Mouse (Mus musculus) lung, embryonic 16.5 days (tissue): Measurements from ENCODE around the gene Nfix. TPM values are rescaled to one million over a fixed set of nuclear protein-coding genes. Genes with fewer than 3 reads are reported as not detected.
A peak's percentile ranks its signal among the peaks of the same experiment; 100 is the strongest.

Source experiments
- ATAC-seq: fragments of 200-750 bp; cut with Nextera tagmentation; 2 replicates; pipeline ENCODE4 v1.8.0; 2017; ENCODE audit warnings: low read depth, mild to moderate bottlenecking, moderate library complexity
- H3K27ac ChIP-seq: fragments of 300-500 bp; sonication (generic); 2 replicates; pipeline ENCODE4 v1.5.1; 2014; ENCODE audit warnings: mild to moderate bottlenecking, control low read depth, low read length
- H3K27me3 ChIP-seq: fragments of 300-500 bp; sonication (generic); 2 replicates; pipeline ENCODE4 v1.6.1; 2014; ENCODE audit warnings: low read depth, low read length, mixed read lengths; ENCODE audit not compliant: control insufficient read depth, insufficient read depth
- H3K36me3 ChIP-seq: fragments of 300-500 bp; sonication (generic); 2 replicates; pipeline ENCODE4 v1.6.1; 2014; ENCODE audit warnings: low read length; ENCODE audit not compliant: control insufficient read depth, insufficient read depth
- H3K4me1 ChIP-seq: fragments of 300-500 bp; sonication (generic); replicated peaks from 2 replicates; pipeline ENCODE4 v1.6.1; 2014; ENCODE audit warnings: low read length, mixed read lengths; ENCODE audit not compliant: control insufficient read depth, insufficient read depth
- H3K4me2 ChIP-seq: fragments of 300-500 bp; sonication (generic); 2 replicates; pipeline ENCODE4 v1.6.1; 2014; ENCODE audit warnings: low read depth, low read length, control low read depth
- H3K4me3 ChIP-seq: fragments of 300-500 bp; sonication (generic); 2 replicates; pipeline ENCODE4 v1.5.1; 2014; ENCODE audit warnings: mild to moderate bottlenecking, low read length, control low read depth
- H3K9ac ChIP-seq: fragments of 300-500 bp; sonication (generic); 2 replicates; pipeline ENCODE4 v1.6.1; 2014; ENCODE audit warnings: low read length, control low read depth
- H3K9me3 ChIP-seq: fragments of 300-500 bp; sonication (generic); 2 replicates; pipeline ENCODE4 v1.6.1; 2016; ENCODE audit warnings: low read length; ENCODE audit not compliant: control insufficient read depth
- WGBS: fragments of 180-500 bp; shearing (Covaris S2); extraction: QIAGEN DNeasy Blood & Tissue Kit; methylation state at CpG from one replicate; pipeline ENCODE4 v1.1.7; 2014; 5-methylcytosine and 5-hydroxymethylcytosine counted together
- polyA plus RNA-seq: library from polyadenylated mRNA; unstranded; fragments of >200 nt; fragmentation: Nextera tagmentation; extraction: Ambion mirVana; gene quantifications from 2 replicates; pipeline ENCODE4 v1.2.1, GENCODE M21; 2015

The Nfix gene
- polyA plus RNA-seq, 1 experiment from 2014 or later: 43.9 TPM

GRCm38 (mm10) chr8:84705960-84706359 lies 94.2 kb downstream of the Nfix start:
- Histone ChIP-seq H3K9me3 (no peaks in the 10 kb centered on the region), H3K27me3 (peaks cover 7% of the 10 kb centered on the region), H3K4me3 (peak overlapping the region; percentile 38), H3K36me3 (no peaks in the 10 kb centered on the region), H3K4me1 (peaks cover 50% of the 10 kb centered on the region), H3K4me2 (peak overlapping the region; percentile 60), H3K9ac (peak overlapping the region; percentile 63; the same call in 1 of the 2 replicates), H3K27ac (no peak overlapping the region; the same call in 1 of the 2 replicates)
- WGBS: 29% methylated on average over 12 of the region's 12 CpGs
- ATAC-seq: no peak

GRCm38 (mm10) chr8:84704867-84705831 lies 95.0 kb downstream of the Nfix start:
- Histone ChIP-seq H3K27me3 (peaks cover 7% of the 10 kb centered on the region), H3K27ac (peak overlapping the region; percentile 51)

GRCm38 (mm10) chr8:84704356-84704755 lies 95.8 kb downstream of the Nfix start:
- peak overlapping the region; percentile 62 for H3K27ac ChIP-seq
- no peaks in the 10 kb centered on the region for H3K36me3 ChIP-seq
- peaks cover 7% of the 10 kb centered on the region for H3K27me3 ChIP-seq
- peak overlapping the region; percentile 42; the same call in 1 of the 2 replicates for H3K9ac ChIP-seq
- no peaks in the 10 kb centered on the region for H3K9me3 ChIP-seq
- ATAC-seq: no peak
- peaks cover 47% of the 10 kb centered on the region for H3K4me1 ChIP-seq
- peak overlapping the region; percentile 38 for H3K4me3 ChIP-seq
- H3K4me2 ChIP-seq: peak overlapping the region; percentile 60
- 12% methylated on average over 16 of the region's 16 CpGs for WGBS

More at GRCm38 (mm10) chr8:84704867-84705831, 95.0 kb downstream of the Nfix start:
- Histone ChIP-seq H3K9ac (peak overlapping the region; percentile 63), H3K4me2 (peak overlapping the region; percentile 60), H3K9me3 (no peaks in the 10 kb centered on the region), H3K36me3 (no peaks in the 10 kb centered on the region), H3K4me1 (peaks cover 50% of the 10 kb centered on the region), H3K4me3 (peak overlapping the region; percentile 38)
- 12% methylated on average over 58 of the region's 61 CpGs for WGBS
- ATAC-seq: no peak

- whole genome bisulfite sequencing: 24% methylated on average over 36 of the region's 38 CpGs
- Histone ChIP-seq H3K4me2 (peak overlapping the region; percentile 60), H3K9me3 (no peaks in the 10 kb centered on the region), H3K27ac (peak overlapping the region; percentile 62), H3K27me3 (peaks cover 7% of the 10 kb centered on the region), H3K4me1 (peaks cover 45% of the 10 kb centered on the region), H3K4me3 (peak overlapping the region; percentile 42), H3K36me3 (no peaks in the 10 kb centered on the region), H3K9ac (peak overlapping the region; percentile 42; the same call in 1 of the 2 replicates)
- no peak for ATAC-seq
Measured at GRCm38 (mm10) chr8:84703466-84704249, 96.5 kb downstream of the Nfix start.

- peak overlapping the region; percentile 50; the same call in 1 of the 2 replicates for H3K9ac ChIP-seq
- WGBS: 82% methylated on average over 6 of the region's 6 CpGs
- H3K27ac ChIP-seq: peak overlapping the region; percentile 53
- H3K4me2 ChIP-seq: peak overlapping the region; percentile 60
- H3K27me3 ChIP-seq: peaks cover 7% of the 10 kb centered on the region
- H3K9me3 ChIP-seq: no peaks in the 10 kb centered on the region
- H3K4me1 ChIP-seq: peaks cover 47% of the 10 kb centered on the region
- H3K4me3 ChIP-seq: peak overlapping the region; percentile 42
- H3K36me3 ChIP-seq: peaks cover 4% of the 10 kb centered on the region
- no peak for ATAC-seq
Measured at GRCm38 (mm10) chr8:84702963-84703465, 97.1 kb downstream of the Nfix start.

GRCm38 (mm10) chr8:84702561-84702960 lies 97.6 kb downstream of the Nfix start:
- peaks cover 4% of the 10 kb centered on the region for H3K27me3 ChIP-seq
- peak overlapping the region; percentile 42 for H3K4me3 ChIP-seq
- peaks cover 9% of the 10 kb centered on the region for H3K36me3 ChIP-seq
- peak overlapping the region; percentile 53; the same call in 1 of the 2 replicates for H3K27ac ChIP-seq
- peak overlapping the region; percentile 50 for H3K9ac ChIP-seq
- ATAC-seq: no peak
- peaks cover 43% of the 10 kb centered on the region for H3K4me1 ChIP-seq
- 69% methylated on average over 9 of the region's 9 CpGs for WGBS
- H3K9me3 ChIP-seq: no peaks in the 10 kb centered on the region
- peak overlapping the region; percentile 60 for H3K4me2 ChIP-seq

- no peaks in the 10 kb centered on the region; the same call in 1 of the 2 replicates for H3K27me3 ChIP-seq
- H3K4me1 ChIP-seq: peaks cover 31% of the 10 kb centered on the region
- no peaks in the 10 kb centered on the region for H3K9me3 ChIP-seq
- peak within 1 kb of the TSS; percentile 85 for H3K27ac ChIP-seq
- WGBS: 9% methylated on average over 33 of the region's 34 CpGs
- ATAC-seq: peak; percentile 64
- peak within 1 kb of the TSS; percentile 50 for H3K9ac ChIP-seq
- H3K4me2 ChIP-seq: peak within 1 kb of the TSS; percentile 60
- H3K36me3 ChIP-seq: peaks cover 15% of the 10 kb centered on the region
- peak within 1 kb of the TSS; percentile 42 for H3K4me3 ChIP-seq
Measured at GRCm38 (mm10) chr8:84700941-84701911, 98.9 kb downstream of the Nfix start, which contains the start of gene Lyl1. Gene Lyl1, plus strand, starts transcription at chr8:84701457.

- Histone ChIP-seq H3K4me2 (no peak overlapping the region), H3K4me1 (peaks cover 29% of the 10 kb centered on the region), H3K9ac (no peak overlapping the region), H3K36me3 (peaks cover 16% of the 10 kb centered on the region), H3K27ac (peak overlapping the region; percentile 85), H3K27me3 (no peaks in the 10 kb centered on the region; the same call in 1 of the 2 replicates), H3K4me3 (no peak overlapping the region), H3K9me3 (no peaks in the 10 kb centered on the region)
- ATAC-seq: no peak
- 63% methylated on average over 5 of the region's 5 CpGs for WGBS
Measured at GRCm38 (mm10) chr8:84700526-84700925, 99.6 kb downstream of the Nfix start.
